Mouse (Mus musculus): Measurements from ENCODE around the gene Gm3448. TPM values are rescaled to one million over a fixed set of nuclear protein-coding genes. Genes with fewer than 3 reads are reported as not detected.

Gene Gm3448
- polyA plus RNA-seq, 1 experiment from 2014 or later: 2.7 TPM

- Histone ChIP-seq H3K9ac (ENCODE audit: low read length) (no peak overlapping the region), H3K4me3 (ENCODE audit: low read length) (no peak overlapping the region), H3K36me3 (ENCODE audit: control insufficient read depth, insufficient read depth, low read length) (peaks cover 42% of the 10 kb centered on the region), H3K27ac (ENCODE audit: low read length) (no peak overlapping the region), H3K4me2 (ENCODE audit: low read depth, low read length) (no peak overlapping the region), H3K4me1 (replicated peaks; ENCODE audit: control insufficient read depth, insufficient read depth, low read length) (peaks cover 6% of the 10 kb centered on the region), H3K9me3 (ENCODE audit: control insufficient read depth, low read length) (no peaks in the 10 kb centered on the region), H3K27me3 (ENCODE audit: control insufficient read depth, insufficient read depth, low read depth, low read length) (no peaks in the 10 kb centered on the region)
- WGBS: 83% methylated on average over 7 of the region's 7 CpGs
- no peak for ATAC-seq (ENCODE audit: low read depth)
These were observed 92.0 kb downstream of the Gm3448 start for GRCm38 (mm10) chr17:14949161-14949827.

Other genes starting within 250 kb of the Gm3448 start
- gene Wdr27, start 98.4 kb downstream of the Gm3448 start, polyA plus RNA-seq (2015; fragmentation: Nextera tagmentation; extraction: Ambion mirVana): 11.1 and 13.1 TPM in 2 replicates
- 41.7 and 43.5 TPM in 2 replicates for gene 1600012H06Rik, start 98.4 kb downstream of the Gm3448 start, polyA plus RNA-seq (2015; fragmentation: Nextera tagmentation; extraction: Ambion mirVana)
- gene Phf10, start 80.3 kb downstream of the Gm3448 start, polyA plus RNA-seq (2015; fragmentation: Nextera tagmentation; extraction: Ambion mirVana): 36.1 and 36.6 TPM in 2 replicates
- 8.3 and 8.7 TPM in 2 replicates for gene 9030025P20Rik, start 63.1 kb downstream of the Gm3448 start, polyA plus RNA-seq (2015; fragmentation: Nextera tagmentation; extraction: Ambion mirVana)
- gene Gm3417, start 62.7 kb downstream of the Gm3448 start, polyA plus RNA-seq (2015; fragmentation: Nextera tagmentation; extraction: Ambion mirVana): 1.6 and 1.8 TPM in 2 replicates
- 8.4 and 9.7 TPM in 2 replicates for gene Gm3435, start 31.4 kb downstream of the Gm3448 start, polyA plus RNA-seq (2015; fragmentation: Nextera tagmentation; extraction: Ambion mirVana)
- 85.1 and 91.1 TPM in 2 replicates for gene Ermard, start 329 bp downstream of the Gm3448 start, polyA plus RNA-seq (2015; fragmentation: Nextera tagmentation; extraction: Ambion mirVana)
- 0.65 and 0.95 TPM in 2 replicates for gene Tcte3, start within 50 bp of the Gm3448 start, polyA plus RNA-seq (2015; fragmentation: Nextera tagmentation; extraction: Ambion mirVana)